Mouse (Mus musculus) C2C12 (cell line): ENCODE data around the gene Gast.

Experiments used
- CEBPB ChIP-seq: IDR thresholded peaks from one replicate; pipeline ENCODE4 v1.6.1; 2011; ENCODE audit warnings: low read depth, mild to moderate bottlenecking, control low read depth, moderate library complexity
- CTCF ChIP-seq: IDR thresholded peaks from one replicate; pipeline ENCODE4 v1.5.1; 2011; ENCODE audit not compliant: control insufficient read depth, insufficient read depth, insufficient read length
- FOSL1 ChIP-seq: IDR thresholded peaks from one replicate; pipeline ENCODE4 v1.8.0; 2011; ENCODE audit warnings: mild to moderate bottlenecking, low read length; ENCODE audit not compliant: poor library complexity, insufficient read depth, severe bottlenecking
- MAX ChIP-seq: IDR thresholded peaks from one replicate; pipeline ENCODE4 v1.6.1; 2011; ENCODE audit warnings: mild to moderate bottlenecking, control low read depth
- USF1 ChIP-seq: IDR thresholded peaks from one replicate; pipeline ENCODE4 v1.6.1; 2011; ENCODE audit warnings: low read depth, mild to moderate bottlenecking, control low read depth, moderate library complexity

- TF ChIP-seq CTCF (no peak), USF1 (no peak), FOSL1 (no peak), MAX (no peak), CEBPB (no peak)
Measured at GRCm38 (mm10) chr11:100375127-100375526, 40.9 kb downstream of the Gast start.
